Mouse (Mus musculus) liver, embryonic 14.5 days (tissue): ENCODE measurements at regions not wholly inside any gene's neighbourhood (a gene's known extent, or its start where the extent isn't known, plus 50 kb on each side); places are given as distances from the start of the nearest gene placed in this dataset.

Experiments used
- ATAC-seq: fragments of 200-750 bp; cut with Nextera tagmentation; 2 replicates; pipeline ENCODE4 v1.8.0; 2017; ENCODE audit warnings: moderate number of reproducible peaks, mild to moderate bottlenecking, moderate library complexity; ENCODE audit not compliant: insufficient read depth
- DNase-seq, 3 experiments: peaks; one replicate each; pipeline ENCODE4 v3.0.0-alpha.2; 2012 to 2013; ENCODE audit warnings: low read depth in 3 of 3, low spot score in 3 of 3
- H3K27ac ChIP-seq: fragments of 300-500 bp; sonication (generic); 2 replicates; pipeline ENCODE4 v1.5.1; 2014; ENCODE audit warnings: moderate library complexity, mild to moderate bottlenecking, control low read depth, inconsistent platforms
- H3K27me3 ChIP-seq: fragments of 300-500 bp; sonication (generic); 2 replicates; pipeline ENCODE4 v1.6.1; 2014; ENCODE audit warnings: mild to moderate bottlenecking, low read length, moderate library complexity; ENCODE audit not compliant: control insufficient read depth, insufficient read depth
- H3K36me3 ChIP-seq: fragments of 300-500 bp; sonication (generic); replicated peaks from 2 replicates; pipeline ENCODE4 v1.6.1; 2014; ENCODE audit warnings: low read depth; ENCODE audit not compliant: control insufficient read depth, insufficient read depth
- H3K4me1 ChIP-seq, 2 experiments: fragments of 200-500 bp in 1 of 2; fragments of 300-500 bp in 1 of 2; sonication (generic) in 1 of 2; replicated peaks; 2 replicates each; pipeline ENCODE4 v1.6.1; 2012 to 2014; ENCODE audit warnings: antibody characterized with exemption in 1 of 2, inconsistent platforms in 1 of 2, low read length in 1 of 2; ENCODE audit not compliant: control insufficient read depth in 2 of 2, insufficient read depth in 2 of 2
- H3K4me2 ChIP-seq: fragments of 300-500 bp; sonication (generic); 2 replicates; pipeline ENCODE4 v1.6.1; 2014; ENCODE audit warnings: low read depth, mild to moderate bottlenecking, control low read depth, moderate library complexity
- H3K4me3 ChIP-seq, 2 experiments: fragments of 200-500 bp in 1 of 2; fragments of 300-500 bp in 1 of 2; sonication (generic) in 1 of 2; 2 replicates each; pipeline ENCODE4 v1.5.1; 2012 to 2014; ENCODE audit warnings: low read depth in 2 of 2, low read length in 2 of 2, mild to moderate bottlenecking in 2 of 2, control low read depth in 1 of 2, inconsistent platforms in 1 of 2, moderate library complexity in 1 of 2; ENCODE audit not compliant: insufficient read depth in 1 of 2
- H3K9ac ChIP-seq: fragments of 300-500 bp; sonication (generic); replicated peaks from 2 replicates; pipeline ENCODE4 v1.6.1; 2014; ENCODE audit warnings: mild to moderate bottlenecking, control low read depth, moderate library complexity
- H3K9me3 ChIP-seq: fragments of 300-500 bp; sonication (generic); 2 replicates; pipeline ENCODE4 v1.6.1; 2016; ENCODE audit warnings: low read length, mixed read lengths; ENCODE audit not compliant: control insufficient read depth
- CTCF ChIP-seq: IDR thresholded peaks from 2 replicates; pipeline ENCODE4 v1.5.1; 2016; ENCODE audit warnings: antibody characterized with exemption, low read depth, control low read depth
- EP300 ChIP-seq: IDR thresholded peaks from 2 replicates; pipeline ENCODE4 v1.6.1; 2016; ENCODE audit warnings: antibody characterized with exemption, low read depth
- WGBS: fragments of 180-500 bp; shearing (Covaris S2); extraction: QIAGEN DNeasy Blood & Tissue Kit; methylation state at CpG from one replicate; pipeline ENCODE4 v1.1.7; 2014; ENCODE audit not compliant: insufficient replicate concordance; 5-methylcytosine and 5-hydroxymethylcytosine counted together

DNA sequence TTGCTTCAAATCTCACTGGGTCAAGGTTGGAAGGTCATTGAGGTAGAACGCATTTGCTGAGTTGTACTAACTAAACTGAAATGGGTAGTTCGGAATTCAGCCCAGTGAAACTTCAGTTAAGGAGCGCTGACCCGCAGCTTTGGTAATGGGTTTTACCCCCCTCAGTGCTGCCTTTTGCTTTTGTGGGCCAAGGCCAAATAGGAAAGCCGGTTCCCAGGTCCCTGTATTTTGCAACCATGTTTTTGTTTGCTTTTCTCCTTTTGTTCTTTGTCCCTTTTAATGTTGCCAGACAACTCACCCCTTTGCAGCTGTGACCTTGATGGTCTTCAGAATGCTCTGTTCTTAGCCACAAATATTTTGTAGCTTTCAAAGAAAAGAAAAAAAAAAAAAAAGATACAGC lies 98.7 kb upstream of the Psmd7 start:
- Histone ChIP-seq H3K9me3 (no peaks in the 10 kb centered on the region), H3K4me1 (0 out of 4 replicates have a peak, but pooled peaks cover 0 to 2% of the 10 kb centered on the region in 2 experiments), H3K36me3 (no peaks in the 10 kb centered on the region), H3K9ac (no peak overlapping the region), H3K4me3 (no peak overlapping the region), H3K27ac (no peak overlapping the region), H3K4me2 (no peak overlapping the region), H3K27me3 (no peaks in the 10 kb centered on the region)
- ATAC-seq (no peak), DNase-seq (peak in 2 of 3 experiments; percentile 7 to 10)
- WGBS: 57% methylated on average over 5 of the region's 5 CpGs
- TF ChIP-seq EP300 (no peak), CTCF (no peak)

DNA sequence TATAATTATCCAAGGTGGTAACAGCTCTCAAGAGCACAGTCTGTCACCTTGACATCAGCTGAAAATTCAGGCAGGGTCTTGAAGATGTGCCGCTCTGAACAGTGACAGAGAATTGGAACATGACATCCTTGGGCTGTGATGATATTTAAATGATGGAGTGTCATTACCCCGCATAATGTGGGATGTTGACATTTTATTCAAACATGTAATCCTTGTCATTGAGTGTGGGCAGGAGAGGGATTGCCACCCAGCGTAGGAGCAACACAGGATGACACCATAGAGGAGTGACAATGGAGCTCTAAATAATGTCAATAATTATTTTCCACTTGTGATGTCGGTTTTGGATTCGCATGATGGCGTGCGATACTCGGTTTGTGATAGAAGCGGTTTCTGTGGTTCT lies 99.3 kb upstream of the Psmd7 start:
- no peak overlapping the region for H3K4me2 ChIP-seq
- no peak for ATAC-seq
- no peak overlapping the region for H3K9ac ChIP-seq
- 0 out of 4 replicates have a peak, but pooled peaks cover 0 to 2% of the 10 kb centered on the region in 2 experiments for H3K4me1 ChIP-seq
- H3K9me3 ChIP-seq: no peaks in the 10 kb centered on the region
- TF ChIP-seq CTCF (no peak), EP300 (no peak)
- no peak for DNase-seq
- H3K27ac ChIP-seq: no peak overlapping the region
- H3K27me3 ChIP-seq: no peaks in the 10 kb centered on the region
- no peak overlapping the region for H3K4me3 ChIP-seq
- H3K36me3 ChIP-seq: no peaks in the 10 kb centered on the region
- 85% methylated on average over 9 of the region's 9 CpGs for whole genome bisulfite sequencing

DNA sequence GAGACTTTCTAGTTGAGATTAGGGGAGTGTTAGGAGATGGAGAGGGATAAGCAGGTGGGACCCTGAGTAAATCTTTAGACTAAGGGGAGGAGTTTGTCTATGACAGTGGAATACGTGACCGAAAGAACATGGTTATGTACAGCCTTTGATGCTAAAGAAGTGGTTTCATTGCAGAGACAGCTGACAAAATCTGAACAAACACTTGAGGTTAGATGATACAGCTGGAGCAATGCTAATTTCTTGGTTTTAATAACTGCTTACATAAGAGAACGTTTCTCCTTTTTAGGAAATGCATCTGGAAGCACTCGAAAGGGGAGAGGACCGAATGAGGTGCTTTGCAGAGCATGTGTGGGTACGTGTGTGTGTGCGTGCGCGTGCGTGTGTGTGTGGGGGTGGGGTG lies 100.8 kb upstream of the Psmd7 start:
- no peaks in the 10 kb centered on the region for H3K27me3 ChIP-seq
- no peak for DNase-seq
- 0 out of 4 replicates have a peak, but pooled peaks cover 0 to 2% of the 10 kb centered on the region in 2 experiments for H3K4me1 ChIP-seq
- no peak overlapping the region for H3K9ac ChIP-seq
- TF ChIP-seq CTCF: no peak
- TF ChIP-seq EP300: no peak
- WGBS: 79% methylated on average over 10 of the region's 10 CpGs
- no peaks in the 10 kb centered on the region for H3K9me3 ChIP-seq
- no peak overlapping the region for H3K4me3 ChIP-seq
- ATAC-seq: no peak
- H3K36me3 ChIP-seq: no peaks in the 10 kb centered on the region
- no peak overlapping the region for H3K27ac ChIP-seq
- H3K4me2 ChIP-seq: no peak overlapping the region

DNA sequence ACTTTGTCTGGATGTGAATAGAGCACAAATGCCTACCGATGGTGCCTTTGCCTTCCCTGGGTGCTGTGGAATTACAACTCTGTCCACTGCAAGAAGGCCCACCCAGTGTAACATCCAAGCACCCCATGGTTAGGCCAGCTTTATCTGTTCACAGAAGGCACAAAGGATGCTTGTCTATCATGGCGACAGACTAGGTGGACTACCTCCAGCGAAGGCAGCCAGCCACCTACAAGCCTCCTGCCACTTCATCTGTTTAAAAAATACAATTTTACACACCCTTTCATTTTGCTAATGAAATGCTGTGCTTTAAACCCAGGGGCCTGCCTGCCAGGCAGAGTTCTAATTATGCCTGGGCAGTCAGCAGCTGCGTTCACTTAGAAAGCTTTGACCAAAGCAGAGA lies 103.0 kb upstream of the Psmd7 start:
- Histone ChIP-seq H3K27ac (no peak overlapping the region), H3K4me1 (peaks cover 0 to 5% of the 10 kb centered on the region in 2 experiments; a peak in 1 of 4 replicates), H3K9ac (no peak overlapping the region), H3K27me3 (no peaks in the 10 kb centered on the region), H3K9me3 (no peaks in the 10 kb centered on the region), H3K36me3 (no peaks in the 10 kb centered on the region), H3K4me3 (no peak overlapping the region), H3K4me2 (no peak overlapping the region)
- 70% methylated on average over 4 of the region's 4 CpGs for whole genome bisulfite sequencing
- no peak for ATAC-seq
- TF ChIP-seq EP300 (no peak), CTCF (no peak)
- no peak for DNase-seq

DNA sequence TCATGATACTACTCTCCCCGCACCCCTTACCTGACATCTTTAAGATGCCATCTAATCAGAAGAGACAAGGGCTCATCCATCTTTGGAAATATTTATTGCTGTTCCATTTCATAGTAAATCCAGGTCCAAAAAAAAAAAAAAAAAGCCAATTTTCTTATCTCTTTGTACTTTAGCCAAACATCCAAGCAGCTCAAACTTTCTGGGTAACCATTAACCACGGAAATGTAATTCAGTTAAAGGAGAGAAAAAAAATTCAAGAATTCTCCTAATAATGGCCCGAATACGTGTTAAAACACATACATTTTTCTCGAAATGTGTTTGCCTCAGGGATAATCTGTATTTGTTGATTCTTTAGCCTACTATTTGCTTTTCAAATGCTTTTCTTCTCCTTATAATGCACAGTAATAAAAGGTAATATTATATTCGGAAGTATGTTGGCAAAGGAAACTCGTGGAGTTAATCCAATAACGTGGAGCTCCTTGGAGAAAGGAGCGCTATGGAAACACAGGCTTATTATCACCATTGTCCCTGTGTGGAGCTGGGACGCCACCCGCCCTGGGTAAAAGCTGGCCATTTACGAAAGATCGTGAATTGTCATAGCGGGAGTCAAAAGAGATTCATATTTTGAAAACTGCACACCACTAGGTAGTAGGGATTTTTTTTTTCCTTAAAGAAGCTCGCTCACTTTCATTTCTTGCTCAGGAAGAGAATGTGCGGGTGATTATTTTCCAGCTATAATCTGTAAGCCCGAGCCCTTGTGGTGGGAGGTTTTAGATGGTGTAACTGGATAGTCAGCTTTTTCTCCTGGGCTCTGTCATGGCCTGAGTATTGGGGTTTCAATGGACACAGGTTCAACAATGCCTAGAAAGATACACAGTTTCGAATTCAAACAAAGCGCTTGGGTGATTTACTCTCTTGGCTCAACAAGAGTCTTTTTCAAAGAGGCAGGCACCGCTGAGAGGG lies 108.4 kb upstream of the Psmd7 start:
- H3K9ac ChIP-seq: no peak overlapping the region
- H3K36me3 ChIP-seq: no peaks in the 10 kb centered on the region
- no peak for TF ChIP-seq CTCF
- TF ChIP-seq EP300: no peak
- H3K27me3 ChIP-seq: no peaks in the 10 kb centered on the region
- H3K4me2 ChIP-seq: no peak overlapping the region
- H3K4me1 ChIP-seq: peaks cover 0 to 3% of the 10 kb centered on the region in 2 experiments; a peak in 2 of 4 replicates
- H3K9me3 ChIP-seq: no peaks in the 10 kb centered on the region
- WGBS: 59% methylated on average over 20 of the region's 20 CpGs
- no peak overlapping the region for H3K27ac ChIP-seq
- no peak overlapping the region; a peak in 1 of 4 replicates for H3K4me3 ChIP-seq
- DNase-seq: no peak
- no peak for ATAC-seq
